Mouse (Mus musculus) myocyte (in vitro differentiated cells): ENCODE measurements around the gene Gm1043. TPM values are rescaled to one million over a fixed set of nuclear protein-coding genes. Genes with fewer than 3 reads are reported as not detected.

ENCODE experiments used
- H3K27me3 ChIP-seq: one replicate; pipeline ENCODE4 v1.6.1; 2011; ENCODE audit not compliant: control insufficient read depth, insufficient read depth, insufficient read length
- H3K36me3 ChIP-seq: one replicate; pipeline ENCODE4 v1.6.1; 2011; ENCODE audit not compliant: control insufficient read depth, insufficient read depth
- H3K4me2 ChIP-seq: one replicate; pipeline ENCODE4 v1.6.1; 2011; ENCODE audit warnings: low read depth, control low read depth
- H3K4me3 ChIP-seq: one replicate; pipeline ENCODE4 v1.5.1; 2011; ENCODE audit warnings: mild to moderate bottlenecking, control low read depth, moderate library complexity
- H3K79me2 ChIP-seq: one replicate; pipeline ENCODE4 v1.6.1; 2011; ENCODE audit not compliant: control insufficient read depth, insufficient read depth
- H3ac ChIP-seq: one replicate; pipeline ENCODE4 v1.6.1; 2011; ENCODE audit not compliant: control insufficient read depth, insufficient read length
- CEBPB ChIP-seq: IDR thresholded peaks from 2 replicates; pipeline ENCODE4 v1.6.1; 2011; ENCODE audit warnings: mild to moderate bottlenecking, moderate library complexity; ENCODE audit not compliant: poor library complexity, insufficient read depth, severe bottlenecking
- E2F4 ChIP-seq: IDR thresholded peaks from one replicate; pipeline ENCODE4 v1.6.1; 2011; ENCODE audit warnings: mild to moderate bottlenecking, control low read depth, moderate library complexity; ENCODE audit not compliant: insufficient read depth
- MAX ChIP-seq: IDR thresholded peaks from one replicate; pipeline ENCODE4 v1.6.1; 2011; ENCODE audit warnings: low read depth, mild to moderate bottlenecking, control low read depth
- MYOD1 ChIP-seq, 3 experiments: IDR thresholded peaks; one replicate each; pipeline ENCODE4 v1.6.1; 2011; ENCODE audit warnings: control low read depth in 2 of 3, low read depth in 2 of 3, mild to moderate bottlenecking in 2 of 3, moderate library complexity in 1 of 3; ENCODE audit not compliant: insufficient read length in 2 of 3, control insufficient read depth in 1 of 3
- MYOG ChIP-seq, 3 experiments: IDR thresholded peaks; one replicate each; pipeline ENCODE4 v1.6.1; 2011; ENCODE audit warnings: control low read depth in 2 of 3, low read depth in 2 of 3, mild to moderate bottlenecking in 2 of 3; ENCODE audit not compliant: insufficient read length in 2 of 3, control insufficient read depth in 1 of 3, insufficient read depth in 1 of 3
- POLR2A ChIP-seq: IDR thresholded peaks from one replicate; pipeline ENCODE4 v1.6.1; 2011; ENCODE audit warnings: low read depth, mild to moderate bottlenecking, control low read depth, moderate library complexity; ENCODE audit not compliant: insufficient read length
- POLR2AphosphoS2 ChIP-seq: IDR thresholded peaks from one replicate; pipeline ENCODE4 v1.6.1; 2011; ENCODE audit warnings: low read depth, control low read depth; ENCODE audit not compliant: insufficient read length
- REST ChIP-seq: IDR thresholded peaks from one replicate; pipeline ENCODE4 v1.6.1; 2011; ENCODE audit warnings: mild to moderate bottlenecking, control low read depth, moderate library complexity; ENCODE audit not compliant: insufficient read depth, insufficient read length
- SRF ChIP-seq: IDR thresholded peaks from one replicate; pipeline ENCODE4 v1.6.1; 2011; ENCODE audit warnings: low read depth; ENCODE audit not compliant: control insufficient read depth, insufficient read length
- TCF12 ChIP-seq: IDR thresholded peaks from one replicate; pipeline ENCODE4 v1.6.1; 2011; ENCODE audit warnings: mild to moderate bottlenecking, control low read depth; ENCODE audit not compliant: poor library complexity, insufficient read depth, severe bottlenecking
- TCF3 ChIP-seq: IDR thresholded peaks from one replicate; pipeline ENCODE4 v1.6.1; 2011; ENCODE audit warnings: low read depth, control low read depth; ENCODE audit not compliant: insufficient read length
- USF1 ChIP-seq: IDR thresholded peaks from one replicate; pipeline ENCODE4 v1.6.1; 2011; ENCODE audit warnings: low read depth, mild to moderate bottlenecking, control low read depth, moderate library complexity
- polyA plus RNA-seq: library from polyadenylated mRNA; unstranded; fragments of >200 nt; fragmentation: generic; extraction: Trizol; gene quantifications from one replicate; pipeline ENCODE4 v1.2.1, GENCODE M21; 2012; ENCODE audit warnings: missing spikeins

The Gm1043 gene
- polyA plus RNA-seq, 1 experiment, result not detected

DNA sequence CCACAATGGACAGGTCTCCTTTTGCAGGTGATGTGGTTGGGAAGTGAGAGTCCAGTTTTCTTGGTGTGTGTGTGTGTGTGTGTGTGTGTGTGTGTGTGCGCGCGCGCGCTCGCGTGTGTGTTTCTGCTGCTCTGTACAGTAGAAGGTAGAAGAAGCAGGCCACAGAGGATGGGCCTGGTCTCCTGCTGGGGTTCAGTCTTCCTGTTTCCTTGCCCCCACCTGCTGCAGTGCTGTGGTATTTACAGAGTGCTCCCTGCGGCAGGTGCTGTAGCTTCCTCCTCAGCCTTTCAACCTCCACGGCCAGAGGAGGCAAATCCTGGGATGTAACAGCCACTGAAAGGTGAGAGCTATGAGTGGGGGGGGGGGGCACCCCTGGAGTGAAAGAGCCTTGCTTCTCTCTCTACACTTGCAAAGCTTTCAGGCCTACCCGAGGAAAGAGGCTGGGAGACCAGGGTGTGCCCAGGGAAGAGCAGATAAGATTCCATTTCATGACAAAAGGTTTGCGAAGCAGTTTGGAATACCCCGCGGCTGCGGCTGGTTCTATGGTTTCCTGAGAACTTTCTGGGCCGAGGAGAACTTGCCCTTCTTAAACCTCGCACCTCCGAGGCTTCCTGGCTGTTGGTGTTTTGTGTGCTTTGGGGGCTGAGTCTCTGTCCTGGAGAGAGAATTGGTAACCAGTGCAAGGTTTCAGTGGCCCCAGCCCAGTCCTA lies 37.8 kb upstream of the Gm1043 start:
- TF ChIP-seq MAX (no peak), REST (no peak)
- H3K4me3 ChIP-seq, result no peak overlapping the region
- H3K27me3 ChIP-seq, result peaks cover 33% of the 10 kb centered on the region
- no peak overlapping the region for H3K4me2 ChIP-seq
- H3K36me3 ChIP-seq, result no peaks in the 10 kb centered on the region
- H3K79me2 ChIP-seq, result no peaks in the 10 kb centered on the region
- no peak overlapping the region for H3ac ChIP-seq

DNA sequence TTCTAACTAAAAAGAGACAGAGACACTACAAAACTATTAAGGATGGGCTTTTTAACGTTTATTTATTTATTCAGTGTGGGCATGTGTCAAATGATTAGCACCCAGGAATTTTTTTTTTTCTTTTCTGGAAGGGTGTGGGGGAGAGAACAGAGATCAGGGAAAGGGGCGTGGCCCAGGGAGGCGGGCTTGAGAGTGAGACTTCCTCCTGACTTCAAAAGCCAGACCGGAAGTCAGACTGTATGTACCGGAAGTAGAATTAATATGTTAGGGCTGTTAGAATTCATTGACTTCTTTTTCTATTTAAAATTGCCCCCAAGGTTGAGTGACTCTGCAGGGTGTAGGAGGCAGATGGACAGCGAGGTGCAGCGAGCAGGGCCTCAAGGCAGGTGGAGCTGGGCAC lies 37.2 kb upstream of the Gm1043 start:
- H3K79me2 ChIP-seq, result no peaks in the 10 kb centered on the region
- TF ChIP-seq USF1, result no peak
- TF ChIP-seq TCF3, result no peak
- no peak for TF ChIP-seq REST
- TF ChIP-seq SRF, result no peak
- TF ChIP-seq E2F4, result no peak
- no peak for TF ChIP-seq POLR2A
- TF ChIP-seq MYOD1 (IDR thresholded peaks at IDR 0.05; ENCODE audit: control insufficient read depth in 1 of 3, insufficient read length in 2 of 3, low read depth in 2 of 3), result no peak
- no peak for TF ChIP-seq CEBPB
- H3ac ChIP-seq, result no peak overlapping the region
- H3K4me2 ChIP-seq, result no peak overlapping the region
- no peak overlapping the region for H3K4me3 ChIP-seq
- H3K27me3 ChIP-seq, result peaks cover 30% of the 10 kb centered on the region
- no peaks in the 10 kb centered on the region for H3K36me3 ChIP-seq

DNA sequence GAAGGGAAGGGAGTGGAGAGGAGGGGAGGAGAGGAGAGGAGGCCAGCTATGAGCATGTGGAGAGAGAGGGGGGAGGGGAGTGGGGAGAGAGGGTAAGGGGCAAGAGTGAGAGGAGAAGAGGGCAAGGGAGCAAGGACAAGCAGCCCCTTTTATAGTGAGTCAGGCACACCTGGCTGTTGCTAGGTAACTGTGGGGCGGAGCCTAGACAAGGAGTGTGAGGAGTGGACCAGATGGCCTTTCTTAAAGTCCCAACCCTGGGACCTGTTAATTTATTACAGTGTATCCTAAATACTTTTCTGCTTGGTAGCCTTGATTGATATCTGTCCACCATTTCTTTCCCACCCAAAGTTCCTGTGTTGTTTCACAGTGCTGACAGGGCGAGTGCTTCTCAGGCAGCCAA lies 36.1 kb upstream of the Gm1043 start:
- H3K79me2 ChIP-seq, result no peaks in the 10 kb centered on the region
- no peak overlapping the region for H3K4me3 ChIP-seq
- TF ChIP-seq MYOD1 (IDR thresholded peaks at IDR 0.05; ENCODE audit: control insufficient read depth in 1 of 3, insufficient read length in 2 of 3, low read depth in 2 of 3) (no peak), MAX (no peak), E2F4 (no peak), SRF (no peak), TCF3 (no peak), TCF12 (no peak), CEBPB (no peak), USF1 (no peak), MYOG (IDR thresholded peaks at IDR 0.05; ENCODE audit: control insufficient read depth in 1 of 3, insufficient read depth in 1 of 3, insufficient read length in 2 of 3, low read depth in 2 of 3) (no peak), POLR2A (no peak), POLR2AphosphoS2 (no peak), REST (no peak)
- H3K36me3 ChIP-seq, result no peaks in the 10 kb centered on the region
- H3K4me2 ChIP-seq, result no peak overlapping the region
- H3K27me3 ChIP-seq, result peaks cover 19% of the 10 kb centered on the region
- H3ac ChIP-seq, result no peak overlapping the region

DNA sequence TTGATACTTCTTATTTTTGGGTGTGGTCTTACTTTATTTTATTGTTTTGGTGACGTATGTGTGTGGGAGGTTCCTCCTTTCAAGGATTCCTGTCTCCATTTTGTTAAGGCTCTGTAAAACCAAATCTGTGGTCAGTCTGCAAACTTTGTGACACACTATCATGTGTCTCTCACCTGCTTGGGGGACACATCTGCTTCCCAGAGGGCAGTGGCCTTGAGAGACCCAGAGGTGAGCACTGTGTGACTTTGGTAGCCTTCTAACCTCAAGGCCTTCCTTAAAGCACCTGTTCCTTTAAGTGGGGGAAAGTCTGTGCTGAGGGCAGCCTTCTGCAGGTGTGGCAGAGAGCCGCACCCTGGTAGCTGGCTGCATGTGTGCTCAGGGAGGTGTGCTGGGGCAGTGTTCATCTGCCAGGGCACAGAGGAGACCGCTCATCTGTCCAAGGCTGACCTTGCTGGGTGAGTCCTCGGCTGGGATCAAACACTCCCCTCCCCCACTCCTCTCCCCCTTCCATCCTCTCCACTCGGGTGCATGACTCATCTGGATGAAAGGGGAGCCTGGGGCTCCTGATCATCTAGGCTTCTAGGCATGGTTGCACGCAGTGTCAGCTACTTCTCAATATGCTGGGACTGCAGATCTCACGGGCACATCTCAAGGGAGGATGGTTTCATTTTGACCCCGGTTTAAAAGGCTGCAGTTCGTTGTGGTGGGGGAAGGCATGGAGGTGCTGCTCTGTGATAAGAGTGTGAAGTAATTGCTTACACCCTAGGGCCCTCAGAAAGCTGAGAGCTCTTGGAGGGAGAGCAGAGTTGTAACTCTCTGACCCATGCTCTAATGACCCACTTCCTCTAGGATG lies 34.4 kb upstream of the Gm1043 start:
- Histone ChIP-seq H3K4me2 (peak overlapping the region; percentile 24), H3K36me3 (no peaks in the 10 kb centered on the region), H3K79me2 (no peaks in the 10 kb centered on the region), H3K4me3 (no peak overlapping the region), H3ac (no peak overlapping the region), H3K27me3 (peaks cover 16% of the 10 kb centered on the region)
- TF ChIP-seq POLR2A (no peak), REST (no peak), SRF (no peak), TCF3 (no peak), USF1 (no peak), MAX (no peak), MYOG (IDR thresholded peaks at IDR 0.05; ENCODE audit: control insufficient read depth in 1 of 3, insufficient read depth in 1 of 3, insufficient read length in 2 of 3, low read depth in 2 of 3) (no peak), E2F4 (no peak), CEBPB (no peak), POLR2AphosphoS2 (no peak), TCF12 (no peak), MYOD1 (IDR thresholded peaks at IDR 0.05; ENCODE audit: control insufficient read depth in 1 of 3, insufficient read length in 2 of 3, low read depth in 2 of 3) (no peak)
